Mouse (Mus musculus) cerebellum, postnatal 25 days (tissue): ENCODE measurements around the gene Dusp3.

Source experiments
- DNase-seq, 2 experiments: peaks; one replicate each; pipeline ENCODE4 v3.0.0; 2021; ENCODE audit warnings: mixed read lengths in 2 of 2

The Dusp3 gene

DNA sequence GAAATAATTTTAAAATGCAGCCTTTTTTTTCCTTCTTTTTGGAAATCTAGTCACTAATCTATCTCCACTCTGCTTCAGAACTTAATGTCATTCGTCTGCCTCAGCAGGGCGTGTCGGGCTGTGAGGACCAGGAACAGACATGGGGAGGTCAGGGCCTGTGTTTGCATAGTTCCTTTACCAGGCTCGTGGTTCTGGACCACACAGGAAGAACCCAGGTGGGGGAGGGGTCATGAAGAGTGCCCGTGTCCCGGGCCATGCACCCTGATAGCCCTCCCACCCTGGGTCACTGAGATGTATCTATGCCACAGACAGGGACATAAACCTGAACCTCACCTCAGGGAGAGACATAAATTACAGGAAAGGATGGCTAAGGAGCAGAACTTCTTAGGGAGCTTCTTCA, 12.6 kb downstream of the Dusp3 start:
- DNase-seq: no peak

DNA sequence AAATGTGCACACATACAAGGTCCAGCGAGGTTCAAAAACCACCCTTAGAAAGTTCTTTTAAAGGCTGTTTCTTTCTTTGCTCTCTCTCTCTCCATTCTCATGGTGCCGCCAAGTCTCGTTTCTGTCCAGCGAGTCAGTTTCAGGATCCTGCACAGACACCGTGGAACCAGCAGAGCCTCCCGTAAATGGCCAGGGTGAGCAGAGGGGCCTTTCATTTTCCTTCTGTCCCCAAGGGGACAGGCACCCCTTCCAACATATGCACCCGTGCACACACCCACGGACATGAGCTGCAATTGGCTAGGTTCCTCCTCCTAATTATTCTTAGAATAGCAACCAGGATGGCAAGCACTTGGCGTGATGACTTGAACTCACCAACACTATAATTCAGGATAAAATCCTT, 13.3 kb downstream of the Dusp3 start:
- no peak for DNase-seq

DNA sequence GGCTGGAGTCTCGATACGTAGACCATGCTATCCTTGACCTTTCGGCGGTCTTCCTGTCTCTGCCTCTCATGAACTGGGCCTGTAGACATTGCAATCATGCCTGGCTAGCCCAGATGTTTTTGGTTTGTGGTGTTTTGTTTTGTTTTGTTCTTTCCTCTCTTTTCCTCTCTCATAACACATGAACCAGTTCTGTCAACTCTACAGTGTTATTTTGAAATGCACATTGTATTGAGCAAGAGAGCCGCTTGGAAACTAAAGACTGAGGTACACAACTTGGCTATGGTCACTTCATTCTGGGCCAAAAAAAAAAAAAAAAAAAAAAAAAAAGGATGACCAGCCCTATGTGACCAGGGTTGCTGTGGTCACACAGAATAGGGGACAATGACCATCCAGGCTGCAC, 14.2 kb downstream of the Dusp3 start:
- DNase-seq: no peak

DNA sequence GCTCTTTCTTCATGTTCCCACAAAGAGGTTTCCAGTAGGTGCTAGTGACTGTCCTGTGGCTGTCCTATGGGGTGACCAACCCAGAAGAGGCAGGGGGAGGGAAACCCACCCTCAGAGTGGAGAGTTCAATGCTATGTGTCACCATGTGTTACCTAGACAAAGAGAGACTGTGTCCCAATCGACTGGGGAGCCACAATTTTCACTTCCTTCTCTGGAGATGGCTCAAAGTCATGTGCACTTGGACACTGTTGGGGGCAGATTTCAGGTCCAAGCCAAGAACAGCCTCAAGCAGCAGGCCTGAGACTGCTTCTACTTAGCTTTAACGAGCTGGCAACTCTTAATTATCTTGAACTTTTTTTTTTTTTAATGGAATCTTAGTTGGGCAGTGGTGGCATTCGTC, 14.7 kb downstream of the Dusp3 start:
- no peak for DNase-seq

DNA sequence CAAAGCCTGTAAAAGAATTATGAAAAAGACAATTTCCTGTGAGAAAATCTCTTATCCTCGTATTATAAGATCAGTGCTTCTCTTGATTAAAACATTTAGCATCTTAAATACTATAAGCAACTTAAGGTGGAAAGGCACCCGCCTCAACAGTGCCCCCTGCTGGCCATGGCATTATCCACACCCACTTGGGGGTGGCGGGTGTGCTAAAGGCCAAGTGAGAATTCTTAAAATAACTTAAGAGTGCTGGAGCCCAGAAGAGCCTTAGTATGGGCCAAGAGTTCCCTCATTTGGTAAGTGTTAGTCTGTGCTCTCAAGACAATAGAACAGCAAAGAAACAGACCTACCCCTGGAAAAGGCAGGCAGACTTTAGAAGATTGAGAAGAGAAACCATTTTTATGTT, 15.4 kb downstream of the Dusp3 start:
- peak; percentile 18 to 51 for DNase-seq

DNA sequence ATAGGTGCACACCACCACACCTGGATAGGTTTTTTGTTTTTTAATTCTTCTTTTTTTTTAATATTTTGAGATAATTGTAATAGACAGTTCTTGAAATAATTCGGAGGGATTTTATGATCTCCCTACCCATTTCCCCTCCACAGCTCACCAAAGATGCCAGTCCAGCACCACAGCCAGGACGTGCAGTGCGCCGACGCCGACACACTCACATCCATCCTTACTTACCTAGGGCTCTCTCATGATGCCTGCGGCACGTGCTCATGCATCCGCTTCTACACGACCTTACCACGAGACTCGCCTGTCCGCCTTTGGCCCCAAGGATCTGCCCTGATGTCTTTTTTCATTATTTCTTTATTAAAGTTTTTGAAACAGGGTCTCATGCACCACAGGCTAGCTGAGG, 17.0 kb downstream of the Dusp3 start:
- no peak for DNase-seq

DNA sequence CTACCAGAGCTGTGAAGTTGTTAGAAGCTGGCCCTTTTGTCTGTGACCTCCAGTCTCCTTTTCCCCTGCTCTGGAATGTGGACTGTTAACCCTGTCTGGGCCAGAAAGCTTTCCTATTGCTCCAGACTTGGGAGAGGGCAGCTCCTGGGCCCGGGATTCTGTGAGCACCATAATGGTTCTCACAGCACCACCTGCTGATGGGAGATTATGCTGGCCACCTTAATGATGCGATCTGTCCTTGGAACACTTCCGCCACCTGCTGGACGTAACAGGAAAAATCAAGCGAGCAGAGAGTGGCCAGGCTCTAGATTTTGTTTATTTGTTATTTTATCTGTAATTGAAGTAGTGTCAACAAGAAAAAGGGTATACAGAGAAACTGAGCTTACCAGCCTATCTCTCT, 18.0 kb downstream of the Dusp3 start:
- peak; percentile 88 to 91 for DNase-seq

DNA sequence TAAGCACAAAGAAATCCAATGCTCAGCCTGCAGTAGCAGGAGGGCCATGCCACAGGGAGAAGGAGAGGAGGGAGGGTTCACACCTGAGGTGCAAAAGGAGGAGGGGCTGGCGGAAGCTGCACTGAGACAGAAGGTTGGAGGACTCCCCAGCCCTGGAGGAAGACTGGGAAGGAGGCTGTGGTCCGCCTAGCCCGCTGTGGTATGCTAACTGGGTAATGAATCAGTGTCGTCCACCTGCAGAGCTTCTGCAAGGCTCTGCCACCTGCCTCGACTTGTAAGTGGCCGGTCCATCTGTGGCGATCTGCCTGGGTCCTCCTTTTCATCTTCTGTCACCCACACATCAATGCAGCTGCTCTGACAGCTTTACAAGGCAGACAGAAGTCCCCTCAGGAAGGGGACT, 18.5 kb downstream of the Dusp3 start:
- peak; percentile 35 to 43 for DNase-seq

DNA sequence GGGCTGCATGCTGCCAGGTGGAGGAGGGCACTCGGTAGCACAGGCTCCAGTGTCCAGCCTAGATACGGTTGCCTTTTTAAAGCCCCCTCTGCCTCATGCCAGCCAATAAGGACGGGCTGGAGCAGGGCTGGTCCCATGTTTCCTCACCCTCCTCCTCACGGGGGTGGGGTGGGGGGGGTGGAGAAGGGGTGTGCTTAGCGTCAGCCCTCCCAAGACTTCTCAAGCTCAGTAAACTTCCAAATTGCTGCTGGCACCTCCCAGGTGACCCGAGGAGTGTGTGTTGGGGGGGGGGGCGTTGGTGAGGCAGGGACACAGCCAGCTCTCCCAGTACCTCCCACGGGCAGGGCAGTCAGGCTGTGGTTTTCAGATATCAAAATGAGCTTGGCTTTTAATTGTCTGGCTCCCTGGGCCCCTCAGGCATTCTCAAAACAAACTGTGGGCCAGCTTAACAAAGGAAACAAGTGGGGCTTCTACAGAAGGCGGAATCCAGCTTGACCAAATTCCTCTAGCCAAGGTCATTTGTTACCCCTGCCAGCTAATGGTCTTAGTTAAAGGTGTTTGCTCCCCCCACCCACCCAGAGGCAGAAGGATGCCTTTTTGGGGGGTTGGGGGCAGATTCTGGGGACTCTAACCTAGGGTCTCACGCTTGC, 19.7 kb downstream of the Dusp3 start, which contains the start of gene Sost:
TSS of gene Sost (minus strand) at position 51 of the 650 bp plus-strand sequence.
- DNase-seq: no peak

DNA sequence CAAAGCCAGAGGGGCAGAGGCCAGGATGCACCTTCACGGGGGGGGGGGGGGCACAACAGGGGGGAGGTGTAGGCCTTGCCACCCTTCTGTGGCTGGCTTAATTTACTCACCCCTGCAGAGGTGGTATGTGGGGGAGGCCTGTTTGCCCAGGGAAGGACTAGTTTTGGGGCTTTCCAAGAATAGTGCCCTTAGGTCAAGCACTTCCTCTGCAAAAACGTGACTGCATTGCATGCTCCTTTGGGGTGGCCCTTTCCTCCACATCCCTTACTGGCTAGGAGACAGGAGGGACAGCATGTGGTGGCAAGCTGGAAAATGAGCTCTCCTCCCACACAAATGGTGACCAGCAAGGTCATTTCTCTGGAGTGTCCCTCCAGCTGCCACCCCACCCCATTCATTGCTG, 21.3 kb downstream of the Dusp3 start:
- no peak for DNase-seq

DNA sequence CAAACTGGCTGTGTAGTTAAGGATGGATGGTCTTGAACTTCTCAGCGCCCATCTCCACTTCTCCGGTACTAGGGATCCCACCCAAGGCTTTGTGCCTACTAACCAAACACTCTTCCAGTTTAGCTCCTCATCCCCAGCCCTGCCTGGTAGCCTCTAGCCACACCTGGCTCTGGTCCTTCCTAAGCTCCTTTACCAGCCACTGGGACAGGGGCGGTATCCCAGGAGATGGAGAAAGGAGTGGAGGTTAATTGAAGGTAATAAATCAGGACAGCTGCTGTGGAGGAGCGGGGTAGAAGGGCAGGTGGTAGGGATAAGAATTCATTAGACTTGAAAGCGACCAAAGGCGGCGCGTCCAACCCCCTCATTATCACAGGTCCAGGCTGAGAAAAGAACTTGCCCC, 22.2 kb downstream of the Dusp3 start:
- DNase-seq: peak in 1 of 2 experiments; percentile 4

DNA sequence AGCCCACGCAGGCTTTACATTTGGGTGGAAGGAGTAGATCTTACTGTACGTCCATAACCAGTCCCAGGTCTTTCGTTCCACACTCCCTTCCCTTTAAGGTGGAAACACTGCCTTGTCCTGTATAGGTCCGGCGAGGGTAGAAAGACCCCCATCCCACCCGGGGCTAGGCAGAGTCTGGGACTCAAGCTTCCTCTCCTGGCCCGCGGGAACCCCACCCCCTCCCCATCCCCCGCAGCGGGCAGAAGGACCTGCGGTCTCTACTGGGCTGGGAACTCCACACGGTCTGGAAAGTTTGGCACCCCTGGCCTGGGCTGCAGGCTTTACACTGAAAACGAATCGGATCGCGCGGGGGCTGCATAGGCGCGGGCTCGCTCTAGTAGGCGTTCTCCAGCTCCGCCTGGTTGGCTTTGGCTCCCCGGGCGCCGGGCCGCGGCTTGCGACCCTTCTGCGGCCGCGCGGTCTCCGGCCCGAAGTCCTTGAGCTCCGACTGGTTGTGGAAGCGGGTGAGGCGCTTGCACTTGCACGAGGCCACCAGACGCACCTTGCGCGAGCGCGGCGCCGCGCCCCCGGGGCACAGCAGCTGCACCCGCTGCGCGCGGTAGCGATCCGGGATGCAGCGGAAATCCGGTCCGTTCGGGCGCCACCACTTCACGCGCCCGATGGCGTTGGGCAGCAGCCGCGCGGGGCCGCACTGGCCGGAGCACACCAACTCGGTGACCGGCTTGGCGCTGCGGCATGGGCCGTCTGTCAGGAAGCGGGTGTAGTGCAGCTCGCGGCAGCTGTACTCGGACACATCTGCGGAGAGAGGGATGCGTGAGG, 23.1 kb downstream of the Dusp3 start:
- DNase-seq: peak; percentile 65 to 70

DNA sequence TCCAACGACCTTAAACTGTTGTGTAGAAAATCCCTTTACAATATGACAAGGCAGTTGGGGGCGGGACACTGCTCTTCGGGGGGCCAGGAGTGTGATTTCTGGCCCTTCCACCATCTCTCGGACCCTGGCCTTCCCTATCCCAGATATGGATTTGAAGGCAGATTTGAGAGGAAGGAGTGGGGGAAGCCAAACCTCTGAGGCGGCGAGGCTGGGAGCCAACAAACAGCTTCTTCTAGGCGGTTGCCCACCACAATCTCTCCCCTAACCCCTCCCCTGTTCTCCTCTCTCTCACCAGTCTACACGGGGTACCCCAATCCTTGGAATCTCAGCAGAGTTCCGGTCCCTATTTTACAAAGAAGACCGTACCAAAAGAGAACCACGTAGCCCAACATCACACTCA, 23.8 kb downstream of the Dusp3 start:
- peak in 1 of 2 experiments; percentile 14 for DNase-seq

DNA sequence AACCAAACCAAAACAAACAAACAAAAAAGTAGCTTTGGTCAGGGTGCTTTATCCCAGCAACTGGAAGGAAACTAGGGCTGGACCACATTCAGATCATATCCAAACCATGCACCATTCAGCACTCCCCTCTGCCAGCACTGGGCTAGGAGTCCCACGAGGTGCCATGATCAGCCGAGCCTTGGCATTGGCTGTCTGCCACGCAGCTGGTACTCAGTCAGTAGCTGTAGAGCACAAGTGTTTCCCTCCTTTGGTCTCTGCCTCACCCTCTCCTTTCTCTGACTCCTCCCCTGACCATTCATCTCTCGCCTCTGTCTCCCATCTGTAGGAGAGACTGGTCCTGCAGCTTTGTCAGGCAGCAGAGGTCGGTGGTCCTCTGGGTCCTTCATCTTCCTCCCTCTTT, 29.3 kb downstream of the Dusp3 start:
- no peak for DNase-seq

DNA sequence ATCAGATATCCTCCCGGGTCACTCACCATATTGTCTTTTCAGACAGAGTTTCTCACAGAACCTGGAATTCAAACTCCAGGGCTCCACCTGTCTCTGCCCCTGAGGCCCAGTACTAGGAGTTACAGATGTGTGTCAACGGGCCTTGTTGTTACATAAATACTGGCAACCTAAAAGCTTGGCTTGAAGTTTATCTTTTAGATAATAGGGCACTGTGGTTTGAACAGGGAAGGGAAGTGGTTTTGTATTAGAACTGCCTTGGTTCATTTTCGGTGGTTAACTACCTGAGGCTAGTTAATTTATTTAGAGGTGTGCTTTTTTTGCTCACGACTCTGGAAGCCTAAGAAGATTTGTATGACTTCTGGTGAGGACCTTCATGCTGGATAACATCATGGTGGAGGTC, 33.4 kb downstream of the Dusp3 start:
- no peak for DNase-seq

DNA sequence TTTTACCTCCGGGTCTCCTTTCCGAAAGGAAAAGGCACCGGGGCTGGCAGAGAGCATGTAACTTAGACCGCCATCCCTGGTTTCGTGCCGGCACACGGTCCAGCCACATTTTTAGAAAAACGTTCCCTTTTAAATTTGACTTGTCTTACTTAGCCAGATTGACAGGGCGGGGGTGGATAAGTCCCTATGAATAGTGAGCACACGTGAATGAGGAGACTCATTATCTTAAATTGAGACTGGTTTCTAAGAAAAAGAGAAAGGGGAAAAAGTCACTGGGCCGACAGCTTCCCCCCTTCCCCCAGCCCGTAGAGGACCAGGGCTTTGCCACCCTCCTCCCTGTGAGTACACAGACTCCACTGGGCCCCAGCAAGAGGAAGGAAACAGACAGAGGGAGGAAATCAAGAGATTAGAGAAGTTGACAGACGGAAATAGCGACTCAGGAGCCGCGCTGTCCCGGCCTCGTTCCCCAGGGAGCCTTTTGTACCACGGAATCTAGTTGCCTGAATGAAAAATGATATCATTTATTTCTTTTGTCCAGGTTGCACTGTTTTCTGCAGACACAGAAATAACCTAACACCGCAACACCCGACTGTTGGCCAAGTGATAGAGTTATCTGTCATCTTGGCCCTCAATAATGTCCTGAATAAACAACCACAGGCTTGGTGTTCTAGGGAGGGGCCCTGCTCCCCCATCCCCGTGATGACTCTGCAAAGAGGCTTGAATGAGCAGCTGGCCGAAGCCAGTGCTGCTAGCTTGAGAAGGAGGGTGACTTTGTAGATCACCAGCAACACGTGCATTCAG, 34.1 kb downstream of the Dusp3 start:
- DNase-seq: no peak

DNA sequence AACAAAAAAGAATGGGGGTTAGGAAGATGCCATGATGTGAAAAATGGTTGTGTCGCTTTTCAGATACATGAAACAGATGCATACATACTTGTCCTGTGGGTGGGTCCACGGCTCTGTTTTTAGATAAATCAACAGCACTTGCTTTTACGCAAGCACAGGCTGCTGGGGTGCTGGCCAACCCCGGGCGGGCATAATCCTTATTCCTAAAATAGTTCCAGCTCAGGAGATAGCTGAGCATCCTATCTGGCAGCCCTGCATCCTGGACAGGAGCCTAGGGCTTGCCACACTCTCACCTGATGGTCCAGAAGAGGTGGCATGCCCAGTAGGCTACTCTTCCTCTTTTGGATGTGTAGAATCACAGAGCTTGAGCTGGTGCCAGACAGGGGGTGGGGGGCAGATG, 36.8 kb downstream of the Dusp3 start:
- DNase-seq: peak; percentile 42 to 49

DNA sequence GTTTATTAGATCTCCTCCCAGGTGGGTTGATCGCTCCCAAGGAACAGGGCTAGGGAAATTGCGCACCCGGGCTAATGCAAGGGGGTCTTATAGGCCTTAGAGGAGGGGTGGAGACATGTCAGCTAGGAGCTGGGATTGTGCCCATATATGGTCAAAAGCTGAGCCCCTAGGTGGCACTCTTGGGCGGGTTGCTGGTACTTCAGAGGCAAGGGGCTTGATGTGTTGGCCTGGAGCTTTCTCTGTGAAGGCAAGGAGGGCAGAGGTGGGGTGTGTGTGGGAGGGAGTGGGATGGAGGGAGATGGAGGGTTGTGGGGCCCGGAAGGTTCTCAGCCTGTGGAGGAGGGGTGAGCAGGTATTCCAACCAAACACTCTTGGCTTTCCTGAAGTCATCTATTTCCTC, 40.3 kb downstream of the Dusp3 start:
- DNase-seq: no peak

DNA sequence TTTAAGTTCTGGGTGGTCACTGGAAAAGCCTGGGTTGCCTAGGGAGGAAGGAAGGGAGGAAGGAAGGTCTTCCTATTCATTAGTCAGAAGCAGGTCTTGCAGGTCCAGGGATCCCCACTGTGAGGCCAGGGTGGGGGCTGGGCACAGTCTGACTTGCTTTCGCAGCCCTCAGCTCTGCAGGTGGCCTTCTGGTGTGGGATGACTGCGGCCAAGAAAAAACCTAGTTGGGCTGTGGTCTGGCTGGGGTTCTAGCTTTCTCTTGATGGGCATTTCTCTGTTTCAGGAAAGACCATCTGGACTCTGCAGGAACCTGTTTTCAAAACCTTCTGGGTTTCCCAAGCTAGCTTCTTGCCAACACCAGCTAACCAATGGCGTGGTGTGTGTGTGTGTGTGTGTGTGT, 43.8 kb downstream of the Dusp3 start:
- peak; percentile 98 to 99 for DNase-seq

DNA sequence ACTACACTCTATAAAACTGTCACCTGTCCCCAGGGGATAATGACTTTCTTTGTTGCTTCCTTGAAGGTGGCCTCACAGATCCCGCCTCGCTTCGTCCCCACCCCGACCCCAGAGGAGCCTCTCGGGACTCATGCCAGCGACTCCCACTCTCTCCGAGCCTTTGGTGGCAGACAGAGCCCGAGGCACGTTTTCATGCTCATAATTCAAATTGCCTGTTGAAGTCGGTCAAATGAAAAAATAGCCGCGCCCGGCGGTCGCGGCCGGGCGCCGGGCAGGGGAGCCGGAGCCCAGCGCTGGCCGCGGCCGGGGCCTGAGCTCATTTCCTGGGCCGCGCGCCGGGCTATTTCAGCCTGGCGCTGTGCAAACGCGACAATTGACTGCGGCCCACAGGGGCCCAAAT, 49.7 kb downstream of the Dusp3 start:
- DNase-seq: peak; percentile 61 to 69

DNA sequence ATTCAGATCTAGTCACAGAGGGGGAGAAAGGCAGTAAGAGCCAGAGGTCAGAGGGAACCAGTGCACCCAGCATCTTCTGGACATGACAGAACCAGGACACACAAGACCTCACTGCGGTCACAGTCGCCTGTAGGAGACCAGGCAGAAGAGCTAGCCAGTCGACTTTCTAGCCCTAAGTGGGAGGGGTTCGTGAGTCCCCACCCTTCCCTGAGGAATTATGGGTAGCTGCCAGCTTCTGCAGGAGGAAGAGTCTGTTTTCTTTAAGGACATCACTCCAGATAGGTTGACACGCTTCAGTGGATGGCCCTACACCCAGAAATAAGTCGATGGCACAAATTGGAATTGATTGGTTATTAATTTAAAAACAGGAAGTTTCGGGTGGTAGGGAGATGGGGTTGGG, 50.4 kb downstream of the Dusp3 start:
- no peak for DNase-seq

DNA sequence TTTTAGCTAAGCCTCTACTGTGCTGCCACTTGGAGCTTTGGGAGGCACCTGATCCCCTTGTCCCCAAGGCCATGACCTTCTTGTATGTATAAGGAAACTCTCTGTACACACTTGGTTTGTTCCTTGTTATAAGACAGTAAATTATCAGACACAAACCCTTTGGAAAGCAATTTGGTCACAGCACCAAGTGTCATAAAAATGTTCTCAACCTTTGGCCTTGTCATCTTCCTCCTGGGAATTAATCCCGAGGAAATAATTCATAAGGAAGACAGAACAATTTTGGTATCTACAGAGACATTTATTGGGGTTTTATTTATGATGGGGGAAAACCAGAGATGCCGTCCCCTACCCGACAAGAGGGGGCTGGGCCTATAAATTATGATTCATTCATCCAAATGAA, 51.1 kb downstream of the Dusp3 start:
- DNase-seq: no peak

DNA sequence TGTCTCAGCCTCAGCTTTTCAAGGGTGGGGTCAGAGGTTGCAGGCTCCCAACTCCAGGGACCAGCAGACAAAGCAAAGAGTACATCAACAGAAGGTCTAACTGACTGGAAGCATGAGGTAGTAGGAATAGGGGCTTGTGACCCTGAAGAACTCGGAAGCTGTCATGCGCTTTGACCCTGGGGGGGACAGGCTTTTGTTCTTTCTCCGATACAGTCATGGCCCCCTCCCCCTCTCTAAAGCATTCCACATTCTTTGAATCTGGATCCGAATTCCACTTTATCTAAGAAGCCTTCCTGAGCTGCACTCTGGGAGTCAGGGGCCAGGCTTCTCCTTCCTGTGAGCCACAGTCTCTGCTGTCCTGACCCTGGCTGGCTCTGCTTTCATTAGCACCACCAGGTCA, 54.8 kb downstream of the Dusp3 start:
- no peak for DNase-seq
